Comparison of ENCODE assay signal across 10 mouse cellular contexts in genomic region chr10:110922612-110923011, GRCm38 (mm10). TPM values are rescaled to one million over a fixed set of nuclear protein-coding genes. Genes with fewer than 3 reads are reported as not detected.
DNase-seq lines count a peak whose midpoint lies in the region; ATAC-seq and TF ChIP-seq lines count a peak whose summit lies in the region.
"Had no signal": no experiment of that assay in that cellular context is flagged by ENCODE, and none has a peak within 500 bp of the region (broad histone marks: within the 10 kb centered on the region; RNA-seq: fewer than 3 reads in every experiment).

No protein-coding gene starts in this region.

- no peaks in the 10 kb centered on the region for H3K27me3 ChIP-seq in kidney, embryonic 16.5 days (ENCODE audit: insufficient read depth, low read length)
- no peaks in the 10 kb centered on the region for H3K27me3 ChIP-seq in hindbrain, postnatal 0 days (ENCODE audit: insufficient read depth, low read length)
- no peaks in the 10 kb centered on the region for H3K27me3 ChIP-seq in small intestine, adult 2 months (ENCODE audit: control insufficient read depth, insufficient read depth, low read length)

- no peak for DNase-seq in gastrocnemius, adult 2 months
- DNase-seq in gastrocnemius, adult 18-20 months (ENCODE audit: low spot score), result no peak
- DNase-seq in kidney, postnatal 14 days, result no peak
- DNase-seq in hindbrain, postnatal 0 days (ENCODE audit: low spot score), result no peak
- DNase-seq in ovary, postnatal 14 days (ENCODE audit: low spot score), result no peak
- DNase-seq in frontal cortex, postnatal 36 days (ENCODE audit: low spot score in 2 of 2), result no peak
- DNase-seq: adrenal gland, postnatal 36 days had no signal

- TF ChIP-seq CTCF in gastrocnemius, adult 2 months (IDR thresholded peaks at IDR 0.05), result no peak
- TF ChIP-seq CTCF in hindbrain, postnatal 0 days (IDR thresholded peaks at IDR 0.05; ENCODE audit: low read depth), result no peak
- no peak for TF ChIP-seq CTCF in small intestine, adult 2 months (IDR thresholded peaks at IDR 0.05; ENCODE audit: extremely low read depth, insufficient read length, insufficient replicate concordance, low read depth, low read length)

- TF ChIP-seq POLR2A in small intestine, adult 2 months (IDR thresholded peaks at IDR 0.05; ENCODE audit: low read depth, low read length), result no peak

- peak overlapping the region; percentile 31; the same call in 1 of the 2 replicates for H3K9ac ChIP-seq in kidney, embryonic 16.5 days (replicated peaks; ENCODE audit: low read length)
- H3K9ac ChIP-seq in hindbrain, postnatal 0 days (replicated peaks; ENCODE audit: low read length), result no peak overlapping the region
- H3K9ac ChIP-seq: liver, embryonic 14.5 days had no signal

- H3K27ac ChIP-seq in gastrocnemius, adult 2 months, result no peak overlapping the region
- H3K27ac ChIP-seq in kidney, embryonic 16.5 days (ENCODE audit: low read length), result no peak overlapping the region
- H3K27ac ChIP-seq in hindbrain, postnatal 0 days, result no peak overlapping the region
- peak overlapping the region; percentile 61 for H3K27ac ChIP-seq in small intestine, adult 2 months (ENCODE audit: insufficient read depth, low read depth, low read length)
- H3K27ac ChIP-seq: liver, embryonic 14.5 days had no signal

- H3K4me3 ChIP-seq in gastrocnemius, adult 2 months, result peak overlapping the region; percentile 84
- H3K4me3 ChIP-seq in kidney, embryonic 16.5 days (ENCODE audit: low read length), result peak overlapping the region; percentile 62
- H3K4me3 ChIP-seq in hindbrain, postnatal 0 days (ENCODE audit: low read length), result no peak overlapping the region
- H3K4me3 ChIP-seq in small intestine, adult 2 months (ENCODE audit: low read depth, low read length), result no peak overlapping the region

- no peak for ATAC-seq in kidney, embryonic 16.5 days (ENCODE audit: low FRiP score, low TSS enrichment)
- ATAC-seq in hindbrain, postnatal 0 days, result no peak

- peaks cover 58% of the 10 kb centered on the region for H3K4me1 ChIP-seq in kidney, embryonic 16.5 days (ENCODE audit: insufficient read depth, low read length)
- H3K4me1 ChIP-seq in hindbrain, postnatal 0 days (ENCODE audit: insufficient read depth, low read length), result peaks cover 4% of the 10 kb centered on the region
- H3K4me1 ChIP-seq in small intestine, adult 2 months (ENCODE audit: control insufficient read depth, insufficient read depth, insufficient read length, low read length), result peaks cover 14% of the 10 kb centered on the region; the same call in 1 of the 2 replicates

- WGBS in kidney, embryonic 16.5 days, result 60% methylated on average over 9 of the region's 9 CpGs
- WGBS in hindbrain, postnatal 0 days, result 69% methylated on average over 9 of the region's 9 CpGs
- WGBS in small intestine, adult 2 months, result 21% methylated on average over 9 of the region's 9 CpGs

- intact Hi-C loops in gastrocnemius, adult 2 months (cut with DNase I), result no loop called here

- H3K36me3 ChIP-seq in kidney, embryonic 16.5 days (ENCODE audit: insufficient read depth, low read length), result no peaks in the 10 kb centered on the region
- no peaks in the 10 kb centered on the region for H3K36me3 ChIP-seq in hindbrain, postnatal 0 days (ENCODE audit: insufficient read depth, low read length)
- no peaks in the 10 kb centered on the region for H3K36me3 ChIP-seq in small intestine, adult 2 months (ENCODE audit: control insufficient read depth, insufficient read depth, low read length)

- H3K9me3 ChIP-seq in kidney, embryonic 16.5 days (ENCODE audit: low read length), result peaks cover 1% of the 10 kb centered on the region; the same call in 1 of the 2 replicates
- no peaks in the 10 kb centered on the region for H3K9me3 ChIP-seq in hindbrain, postnatal 0 days (ENCODE audit: low read length)

- peak overlapping the region; percentile 79 for H3K4me2 ChIP-seq in kidney, embryonic 16.5 days (replicated peaks; ENCODE audit: low read depth, low read length)
- H3K4me2 ChIP-seq in hindbrain, postnatal 0 days (ENCODE audit: low read depth, low read length), result 0 out of 2 replicates have a peak overlapping the region, but pooled peaks have one; percentile 16

RNA-seq across cellular contexts. Expression of gene Csrp2, which starts 3.0 kb away (rescaled TPM):
- 1 to 10 TPM; 4.1 to 6.2 TPM for total RNA-seq in gastrocnemius, adult 2 months (2021)
- total RNA-seq in gastrocnemius, adult 18-20 months (2021), result 1 to 10 TPM; 5.5 to 6.4 TPM
- 210 and 244 TPM in 2 replicates for polyA plus RNA-seq in kidney, embryonic 16.5 days (2015; fragmentation: Nextera tagmentation; extraction: Ambion mirVana)
- total RNA-seq in hindbrain, postnatal 0 days (2014; rRNA removed), result 43.2 and 76.3 TPM in 2 replicates
- 81.1 and 99.6 TPM in 2 replicates for polyA plus RNA-seq in hindbrain, postnatal 0 days (2015; fragmentation: Nextera tagmentation; extraction: Ambion mirVana)
- polyA plus RNA-seq in small intestine, adult 2 months (2012; rRNA removed), result 19.2 and 44.9 TPM in 2 replicates

Comparison
In these comparisons a context has a peak if more than half of its experiments do, and no peak if none do; other contexts are left out.
1. H3K4me3 ChIP-seq: peak in gastrocnemius, adult 2 months (single experiment) and kidney, embryonic 16.5 days (single experiment); none in hindbrain, postnatal 0 days (single experiment) and small intestine, adult 2 months (single experiment).